Mouse (Mus musculus): ENCODE data around the gene Mfsd9. TPM values are rescaled to one million over a fixed set of nuclear protein-coding genes. Genes with fewer than 3 reads are reported as not detected.

Gene Mfsd9
- 3.1 TPM for polyA plus RNA-seq (2014; fragmentation: Illumina TruSeq; extraction: RNeasy Lipid Tissue Mini Kit (QIAGEN cat#74804); ENCODE audit: low read depth, low replicate concordance)

GRCm38 (mm10) chr1:40790324-40791141, at the start of gene Mfsd9:
TSS of gene Mfsd9 (minus strand) at chr1:40790687.

GRCm38 (mm10) chr1:40805351-40805750, 14.9 kb upstream of the Mfsd9 start, which contains the start of gene Tmem182:
TSS of gene Tmem182 (plus strand) at chr1:40805601.

Other genes starting within 250 kb of the Mfsd9 start
- not detected for gene Slc9a4, start 210.6 kb downstream of the Mfsd9 start, polyA plus RNA-seq (2014; fragmentation: Illumina TruSeq; extraction: RNeasy Lipid Tissue Mini Kit (QIAGEN cat#74804); ENCODE audit: low read depth, low replicate concordance)
- gene Slc9a2, start 110.1 kb downstream of the Mfsd9 start, polyA plus RNA-seq (2014; fragmentation: Illumina TruSeq; extraction: RNeasy Lipid Tissue Mini Kit (QIAGEN cat#74804); ENCODE audit: low read depth, low replicate concordance): not detected
- gene Tmem182, start 14.9 kb upstream of the Mfsd9 start, polyA plus RNA-seq (2014; fragmentation: Illumina TruSeq; extraction: RNeasy Lipid Tissue Mini Kit (QIAGEN cat#74804); ENCODE audit: low read depth, low replicate concordance): not detected